Mouse (Mus musculus) activated CD4-positive, CD25-positive, alpha-beta regulatory T cell, adult 4 months (primary cell): ENCODE measurements around the gene Pard3. TPM values are rescaled to one million over a fixed set of nuclear protein-coding genes. Genes with fewer than 3 reads are reported as not detected.

Experiments
- ATAC-seq: one replicate; pipeline ENCODE4 v1.8.0; 2017
- polyA plus RNA-seq, 2 experiments: library from polyadenylated mRNA; unstranded; fragments of 100-300 nt; shearing (Covaris generic); gene quantifications; one replicate each; pipeline ENCODE4 v1.2.1; 2017

Pard3 gene
- polyA plus RNA-seq, 2 experiments from 2014 or later, result 0.13 to 0.61 TPM

DNA sequence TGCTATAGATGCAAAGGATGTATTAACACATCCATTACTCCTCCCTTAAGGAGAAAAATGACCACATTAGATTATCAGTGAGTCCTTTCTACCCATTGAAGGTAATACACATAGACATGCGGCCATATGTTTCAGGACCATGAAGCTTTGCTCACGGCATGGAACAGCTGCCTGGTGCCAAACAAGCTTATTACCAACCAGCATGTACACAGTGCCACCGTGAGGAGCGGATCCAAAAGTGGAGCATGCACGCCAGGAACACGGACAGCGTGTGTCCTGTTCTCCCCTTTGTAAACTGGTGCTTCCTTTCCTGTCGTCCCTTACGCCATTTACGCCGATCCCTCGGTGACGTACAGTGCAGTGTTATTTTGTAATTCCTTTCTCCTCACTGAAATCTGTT lies 232.2 kb downstream of the Pard3 start:
- ATAC-seq, result no peak

DNA sequence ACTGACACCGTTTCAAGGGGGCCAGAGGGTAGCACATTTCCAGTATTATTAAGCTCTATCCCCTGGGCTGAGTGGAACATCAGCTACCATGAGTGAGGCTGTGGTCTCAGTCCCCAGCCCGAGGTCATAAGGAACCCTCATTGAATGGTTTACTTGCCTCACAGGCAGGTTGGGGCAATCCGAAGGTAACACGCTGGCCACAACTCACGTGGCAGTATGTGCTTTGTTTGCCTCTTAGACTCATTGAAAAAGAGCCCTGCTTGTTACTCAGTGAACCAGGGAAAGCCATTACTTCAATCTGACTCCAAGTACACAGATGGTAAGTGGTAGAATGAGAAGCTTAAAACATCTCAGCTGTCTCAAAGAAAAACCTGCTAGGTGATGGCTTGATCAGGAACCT lies 236.8 kb downstream of the Pard3 start:
- no peak for ATAC-seq

DNA sequence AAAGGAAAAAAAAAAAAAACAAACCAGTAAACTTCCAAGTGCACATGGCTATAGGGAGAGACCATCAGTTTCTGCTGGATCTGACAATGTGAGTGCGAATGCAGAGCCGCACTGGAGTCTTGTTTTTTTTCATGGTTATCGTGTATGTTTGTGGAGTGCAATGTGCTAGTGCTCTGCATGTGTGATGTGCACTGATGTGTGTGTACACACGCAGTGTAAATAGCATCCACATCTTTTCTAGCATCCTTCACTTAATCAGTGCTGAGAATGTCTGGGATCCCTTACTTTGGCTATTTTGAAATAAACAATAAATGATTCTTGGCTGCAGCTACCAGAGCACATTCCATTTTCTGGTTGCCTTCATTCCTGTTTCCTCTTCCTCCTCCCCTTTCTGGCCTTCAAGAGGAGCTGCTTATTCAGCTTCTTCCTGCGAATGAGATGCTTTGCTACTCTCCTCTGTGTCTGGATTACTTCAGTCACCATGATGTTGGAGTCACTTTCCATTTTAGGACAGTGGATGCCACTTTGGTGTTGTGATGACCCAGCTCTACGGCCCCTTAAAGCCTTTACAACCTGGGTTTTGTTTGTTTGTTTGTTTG lies 239.3 kb downstream of the Pard3 start:
- ATAC-seq, result no peak

DNA sequence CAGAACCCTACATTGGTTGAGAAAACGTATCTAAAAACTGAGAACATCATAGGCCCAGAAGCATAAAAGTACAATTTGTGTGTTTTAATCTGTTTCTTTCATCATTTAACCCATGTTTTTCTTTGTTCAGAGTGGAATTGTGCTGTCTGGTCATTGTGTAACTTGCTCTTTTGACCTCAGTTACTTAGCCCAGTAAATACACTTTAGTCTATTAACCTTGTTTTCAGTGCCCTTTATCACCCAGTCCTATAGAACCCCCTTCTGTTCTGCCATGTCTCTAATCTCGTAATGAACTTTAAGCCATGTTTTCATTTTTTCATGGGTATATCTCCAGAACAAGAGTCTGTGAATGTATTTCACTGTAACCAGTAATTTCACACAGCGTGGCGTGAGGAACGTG lies 243.3 kb downstream of the Pard3 start:
- no peak for ATAC-seq

DNA sequence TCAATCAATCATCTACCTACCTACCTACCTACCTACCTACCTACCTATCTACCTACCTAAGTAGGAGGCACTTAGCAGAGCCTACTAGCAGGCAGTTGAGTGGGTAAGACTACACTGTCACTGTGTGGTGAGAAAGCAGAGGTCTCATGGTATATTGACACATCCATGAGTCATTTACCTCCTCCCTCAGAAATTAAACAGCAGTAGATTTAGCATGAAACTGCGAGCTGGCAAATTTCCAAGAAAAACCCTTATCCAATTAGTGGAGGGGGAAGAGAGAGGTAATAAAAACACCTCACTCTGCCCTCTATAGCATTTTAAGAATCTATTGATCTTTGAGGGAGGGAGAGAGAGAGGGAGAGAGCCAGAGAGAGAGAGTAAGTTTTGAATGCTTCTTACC lies 245.7 kb downstream of the Pard3 start:
- ATAC-seq, result no peak

DNA sequence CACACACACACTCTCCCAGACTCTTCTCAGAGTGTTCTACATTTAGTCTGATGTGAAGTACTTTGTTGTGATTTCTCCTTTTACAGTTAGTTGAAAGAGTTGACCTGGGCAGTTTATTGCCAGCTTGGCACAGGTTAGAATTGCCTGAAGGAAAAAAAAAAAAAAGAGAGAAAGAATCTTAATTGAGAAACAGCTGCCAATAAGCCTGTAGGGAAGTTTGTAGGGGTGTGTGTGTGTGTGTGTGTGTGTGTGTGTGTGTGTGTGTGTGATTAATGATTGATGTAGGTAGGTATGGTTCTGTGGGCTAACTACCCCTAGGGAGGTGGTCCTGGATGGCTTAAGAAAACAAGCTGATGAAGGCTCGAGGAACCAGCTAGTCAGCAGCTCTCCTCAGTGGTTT lies 252.1 kb downstream of the Pard3 start:
- no peak for ATAC-seq

DNA sequence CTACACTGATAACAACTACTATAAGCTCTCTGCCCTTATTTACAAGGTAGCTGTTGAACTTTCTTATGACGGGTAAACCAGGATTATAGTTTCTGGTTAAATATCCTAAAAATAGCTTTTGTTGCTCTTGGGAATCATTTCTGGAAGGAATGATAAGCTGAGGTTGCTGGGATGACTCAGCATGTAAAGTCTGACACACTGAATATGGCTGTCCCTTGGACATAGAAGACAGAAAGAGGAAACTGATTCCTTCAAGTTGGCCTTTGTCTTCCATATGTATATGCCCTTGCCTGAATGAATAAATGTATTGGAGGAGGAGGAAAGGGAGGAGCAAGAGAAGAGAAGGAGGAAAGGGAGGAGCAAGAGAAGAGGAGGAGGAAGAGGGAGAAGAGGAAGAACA lies 254.2 kb downstream of the Pard3 start:
- ATAC-seq, result no peak

DNA sequence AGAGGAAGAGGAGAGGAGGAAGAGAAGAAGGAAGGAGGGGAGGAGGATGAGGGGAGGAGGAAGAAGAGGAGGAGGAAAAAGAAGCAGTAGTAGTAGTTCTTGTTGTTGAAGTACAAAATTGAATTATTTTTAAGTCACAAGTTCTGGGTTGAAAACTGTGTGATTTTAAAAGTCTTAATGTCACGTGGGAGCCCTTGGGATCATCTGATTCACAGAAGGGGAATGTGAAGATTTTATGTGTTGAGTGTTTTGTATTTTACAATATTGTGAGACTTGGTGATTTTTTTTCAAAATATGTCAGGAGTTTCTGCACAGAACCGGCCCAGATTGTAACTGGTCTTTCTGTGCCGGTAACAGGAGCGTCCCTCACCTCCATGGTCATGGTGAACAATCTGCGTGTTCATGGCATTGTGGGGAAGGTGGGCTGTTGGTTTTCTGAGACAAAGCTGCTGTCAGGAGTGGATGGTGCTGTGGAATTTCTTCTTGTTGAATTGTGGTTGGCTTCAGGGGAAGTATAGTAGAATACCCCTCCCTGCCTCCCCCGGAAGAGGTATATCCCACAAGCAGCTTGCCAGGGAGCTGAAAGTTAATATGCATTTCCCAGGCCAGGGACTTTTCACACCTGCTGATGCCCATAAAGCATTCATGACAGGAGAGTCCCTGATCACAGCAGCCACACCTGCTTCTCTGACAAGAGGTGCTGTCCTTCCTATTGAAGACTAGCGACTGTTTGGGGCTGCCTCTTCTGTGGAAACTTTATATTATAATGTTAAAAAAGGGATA lies 254.9 kb downstream of the Pard3 start:
- ATAC-seq, result peak; percentile 23

DNA sequence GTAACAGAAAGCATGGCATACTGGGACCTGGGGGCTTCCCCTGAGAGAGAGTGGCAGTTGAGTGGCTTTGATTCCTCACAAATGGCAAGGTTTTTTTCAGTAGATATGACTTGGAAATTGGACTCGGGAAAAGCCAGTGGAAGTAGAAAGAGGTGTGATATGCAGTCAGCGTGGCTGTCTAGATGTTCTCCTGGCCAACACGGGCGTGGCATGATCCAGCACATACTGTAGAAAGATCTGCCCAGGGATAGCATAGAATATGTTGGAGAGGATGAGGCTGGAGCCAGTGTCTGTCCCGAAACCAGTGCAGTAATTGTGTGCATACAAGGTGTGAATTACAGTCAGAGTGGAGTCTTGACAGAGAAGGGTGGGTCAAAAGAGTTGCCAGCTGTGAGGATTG lies 257.2 kb downstream of the Pard3 start:
- no peak for ATAC-seq

DNA sequence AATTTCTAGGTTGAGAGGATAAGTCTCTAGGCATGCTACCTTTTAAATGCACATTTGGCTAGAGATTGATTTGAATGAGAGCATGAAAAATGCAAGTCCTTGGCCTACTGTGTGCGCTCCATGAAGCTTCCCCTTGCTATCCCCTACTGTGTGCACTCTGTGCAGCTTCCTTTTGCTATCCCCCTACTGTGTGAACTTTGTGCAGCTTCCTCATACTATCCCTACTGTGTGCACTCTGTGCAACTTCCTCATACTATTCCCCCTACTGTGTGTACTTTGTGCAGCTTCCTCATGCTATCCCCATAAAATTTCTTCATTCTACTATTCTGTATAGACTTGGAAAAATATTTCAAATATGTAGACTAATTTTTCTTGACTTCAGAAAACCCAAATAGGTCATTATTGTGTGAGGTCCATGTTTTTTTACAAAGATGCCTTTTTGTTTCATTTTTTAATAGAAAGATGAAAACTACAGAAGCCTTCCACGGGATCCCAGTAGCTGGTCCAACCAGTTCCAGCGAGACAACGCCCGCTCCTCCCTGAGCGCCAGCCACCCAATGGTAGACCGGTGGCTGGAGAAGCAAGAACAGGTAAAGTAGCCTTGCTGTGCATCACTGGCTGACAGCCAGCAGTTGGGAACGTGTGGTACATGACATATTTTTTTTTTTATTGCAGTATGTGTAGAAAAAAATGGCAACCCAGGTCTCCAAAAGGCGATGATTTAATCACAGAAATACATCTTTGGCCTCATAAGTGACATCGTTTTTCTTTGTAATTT lies 260.1 kb downstream of the Pard3 start:
- no peak for ATAC-seq

DNA sequence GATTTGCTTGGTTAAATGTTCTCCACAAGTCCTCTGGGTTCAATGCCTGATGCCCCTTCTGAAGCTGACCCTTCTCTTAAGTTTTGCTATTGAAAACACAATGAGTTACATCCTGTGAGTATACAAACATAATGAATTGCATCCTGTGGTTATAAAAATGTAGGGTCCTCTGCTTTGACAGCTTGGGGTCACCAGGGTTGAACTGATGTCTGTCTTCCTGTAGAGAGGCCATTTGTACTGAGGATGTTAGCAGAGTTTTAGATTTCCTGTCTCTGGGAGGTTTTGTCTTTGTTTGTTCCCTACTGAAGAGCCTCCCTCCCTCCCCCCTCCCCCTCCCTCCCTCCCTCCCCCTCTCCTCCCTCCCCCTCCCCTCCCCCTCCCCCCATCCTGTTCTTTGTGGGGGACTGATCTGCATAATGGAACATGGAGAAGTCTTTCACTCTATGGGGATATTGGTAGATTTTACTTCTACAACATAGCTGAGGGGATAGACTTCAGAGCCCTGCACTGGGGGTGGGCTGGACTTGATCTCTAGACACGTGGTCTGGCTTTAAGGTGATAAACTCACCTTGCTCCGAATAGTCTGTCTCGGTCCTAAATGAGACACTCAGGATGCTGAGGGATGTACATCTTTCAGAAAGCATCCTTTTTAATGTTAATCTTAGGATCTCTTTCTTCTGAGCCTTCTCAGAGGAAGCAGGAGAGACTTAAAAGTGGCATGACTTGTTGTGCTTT lies 261.3 kb downstream of the Pard3 start:
- no peak for ATAC-seq

DNA sequence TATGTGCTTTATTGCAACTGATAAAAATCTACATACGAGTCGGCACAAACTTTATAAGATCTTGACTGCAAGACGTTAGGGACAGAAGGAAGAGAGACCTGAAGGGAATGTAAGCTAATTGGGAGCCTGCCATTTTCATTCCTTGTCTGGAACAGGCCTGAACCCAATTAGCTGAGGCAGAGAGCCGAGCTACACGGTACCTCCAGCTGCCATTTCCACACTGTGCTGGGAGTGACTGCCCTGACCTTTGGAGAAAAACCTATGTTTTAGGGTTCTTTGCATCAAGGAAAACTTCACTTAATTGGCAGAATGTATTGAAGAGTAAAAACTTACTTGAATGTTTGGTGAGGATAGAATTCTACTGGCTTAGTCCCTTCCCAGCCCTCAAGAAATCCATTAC lies 262.1 kb downstream of the Pard3 start:
- ATAC-seq, result no peak

DNA sequence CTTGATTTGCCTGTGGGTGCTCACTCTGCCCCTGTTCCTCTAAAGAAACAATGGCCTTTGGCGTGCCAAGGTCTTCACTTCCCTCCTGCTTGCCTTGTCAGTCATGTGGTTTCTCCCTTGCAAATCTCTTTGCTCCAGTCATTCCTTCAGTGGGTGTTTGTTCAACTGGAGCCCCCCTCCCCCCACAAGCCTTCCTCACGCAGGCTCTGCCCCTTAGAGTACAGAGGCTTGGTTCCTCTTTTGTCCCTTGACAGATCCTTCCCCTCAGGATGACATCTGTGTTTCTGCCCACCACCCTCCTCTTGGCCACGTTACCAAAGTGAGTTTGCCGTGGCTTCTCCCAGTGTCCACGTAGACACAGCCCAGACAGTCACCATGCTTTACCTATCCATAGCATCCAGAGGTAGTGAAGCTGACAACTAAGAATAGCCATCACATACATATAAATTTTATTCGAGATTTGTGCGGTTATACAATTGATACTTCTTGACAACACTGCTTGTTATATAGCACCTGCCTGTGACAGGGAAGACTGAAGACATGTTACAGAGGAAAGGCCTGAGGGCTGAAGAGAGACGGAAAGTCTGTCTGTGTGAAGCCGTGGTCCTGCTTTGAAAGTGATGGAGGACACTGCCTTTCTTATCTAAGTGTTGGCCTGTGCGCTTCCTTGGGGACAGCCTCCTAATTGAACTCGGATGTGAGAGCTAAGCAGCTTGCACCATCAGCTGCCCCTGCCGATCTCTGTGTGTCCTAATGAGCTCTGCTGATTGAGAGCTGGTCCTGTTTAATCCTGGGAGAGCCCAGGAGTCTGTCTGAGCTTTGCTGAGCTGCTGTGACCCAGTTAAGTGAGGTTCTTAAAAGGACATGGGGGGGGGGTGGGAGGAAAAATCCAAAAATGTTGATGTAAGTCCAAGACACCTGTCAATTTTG lies 266.8 kb downstream of the Pard3 start:
- no peak for ATAC-seq

DNA sequence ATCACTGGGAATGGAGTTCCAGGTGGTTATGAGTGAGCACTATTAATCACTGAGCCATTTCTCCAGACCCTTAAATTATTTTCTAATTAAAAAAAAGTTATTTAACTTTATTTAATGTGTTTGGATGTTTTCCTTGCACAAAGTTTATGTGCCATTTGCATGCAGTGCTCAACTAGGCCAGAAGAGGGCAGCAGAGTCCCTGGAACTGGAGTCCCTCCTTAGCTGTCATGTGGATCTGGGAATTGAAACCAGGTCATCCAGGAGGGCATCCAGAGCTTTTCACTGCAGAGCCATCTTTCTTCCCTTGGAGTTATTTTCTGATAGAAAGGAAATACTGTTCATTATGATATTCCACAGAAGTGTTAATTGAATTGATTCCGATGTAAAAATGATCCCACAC lies 268.1 kb downstream of the Pard3 start:
- ATAC-seq, result no peak

DNA sequence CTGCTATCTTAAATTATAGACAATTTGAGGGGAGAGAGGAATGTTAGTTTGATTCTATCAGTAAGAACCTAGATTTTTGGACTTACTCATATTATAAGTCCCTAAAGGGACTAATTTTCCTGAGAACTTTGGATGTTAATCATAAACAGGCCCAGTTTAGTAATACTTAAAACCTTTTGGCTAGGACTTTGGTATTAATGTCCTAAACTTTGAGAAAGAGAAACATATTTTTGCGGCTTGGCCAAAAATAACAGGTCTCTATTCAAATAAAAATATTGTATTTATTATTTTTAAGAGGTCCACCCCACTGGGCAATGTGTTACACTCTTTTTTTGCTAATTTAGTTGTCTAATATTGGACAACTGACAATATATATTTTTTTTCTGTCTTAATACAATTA lies 271.5 kb downstream of the Pard3 start:
- ATAC-seq, result no peak

DNA sequence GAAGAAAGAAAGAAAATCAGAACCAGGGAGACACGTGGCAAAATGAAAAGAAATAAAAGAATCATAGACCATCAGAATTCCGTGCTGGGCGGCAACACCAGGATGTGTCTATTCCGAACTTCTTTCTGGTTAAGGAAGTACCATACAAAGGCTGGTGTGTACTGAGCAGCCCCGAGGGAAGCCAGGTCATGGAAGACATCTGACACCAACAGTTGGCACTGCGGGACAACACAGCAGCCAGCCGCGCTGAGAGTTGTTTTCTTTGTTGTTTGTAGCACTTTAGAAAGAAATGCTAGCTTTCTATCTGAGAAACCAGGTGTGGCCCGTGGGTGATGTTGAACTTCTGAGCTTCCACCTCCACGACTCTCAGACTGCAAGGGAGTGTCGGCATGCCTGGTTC lies 274.5 kb downstream of the Pard3 start:
- no peak for ATAC-seq

DNA sequence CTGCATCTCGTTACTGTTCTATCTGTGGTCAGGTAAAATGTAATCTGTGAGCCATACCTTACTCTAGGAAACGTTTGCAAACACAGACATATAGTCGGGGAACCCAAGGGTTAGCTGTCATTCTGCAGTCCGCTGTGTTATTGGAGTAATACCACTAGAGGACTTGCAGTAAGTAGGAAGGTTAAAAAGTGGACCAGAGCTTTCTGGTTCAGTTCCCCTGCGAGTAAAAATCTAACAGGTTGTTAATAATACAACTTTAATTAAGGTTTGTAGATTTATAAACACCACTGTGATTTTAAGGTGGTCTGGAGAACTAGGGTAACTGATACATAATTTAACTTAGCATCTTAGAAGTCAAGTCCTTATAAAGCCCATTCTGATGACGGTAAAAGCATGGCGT lies 277.4 kb downstream of the Pard3 start:
- ATAC-seq, result no peak

DNA sequence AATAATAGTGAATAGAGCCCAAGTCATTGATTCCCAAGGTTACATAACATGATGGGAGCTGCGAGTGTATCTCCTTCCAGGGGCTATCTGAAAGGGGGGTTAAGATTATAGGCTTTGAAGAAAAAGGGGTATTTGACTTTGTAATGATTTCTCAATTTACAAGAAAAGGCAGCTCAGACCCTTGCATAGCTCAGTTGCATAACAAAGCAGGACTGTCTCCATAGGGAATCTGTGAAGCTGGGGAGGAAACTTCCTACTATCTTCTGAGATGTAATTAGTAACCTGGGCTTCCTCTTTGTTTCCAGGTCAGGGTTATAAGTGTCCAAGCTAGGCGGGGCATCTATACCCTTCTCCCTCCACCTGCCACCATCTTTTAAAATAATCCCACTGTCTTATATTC lies 279.4 kb downstream of the Pard3 start:
- ATAC-seq, result no peak

DNA sequence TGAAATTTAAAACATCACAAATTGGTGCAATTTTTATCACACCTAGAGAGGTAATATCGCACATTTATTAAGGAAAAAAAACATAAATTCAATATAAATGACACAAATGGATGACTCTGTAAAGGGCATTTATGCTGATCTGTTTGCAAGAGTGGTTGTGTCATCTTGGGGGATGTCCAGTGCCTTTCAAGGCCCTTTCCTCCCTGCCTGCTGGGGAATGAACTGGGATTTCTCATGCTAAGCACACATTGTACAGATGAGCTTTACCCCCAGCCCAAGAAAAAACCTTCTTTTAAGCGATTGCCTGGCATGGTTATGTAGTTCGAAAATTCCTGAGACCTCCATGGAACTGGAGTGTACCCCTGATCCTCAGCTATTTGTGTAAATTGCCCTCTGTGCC lies 280.7 kb downstream of the Pard3 start:
- no peak for ATAC-seq

DNA sequence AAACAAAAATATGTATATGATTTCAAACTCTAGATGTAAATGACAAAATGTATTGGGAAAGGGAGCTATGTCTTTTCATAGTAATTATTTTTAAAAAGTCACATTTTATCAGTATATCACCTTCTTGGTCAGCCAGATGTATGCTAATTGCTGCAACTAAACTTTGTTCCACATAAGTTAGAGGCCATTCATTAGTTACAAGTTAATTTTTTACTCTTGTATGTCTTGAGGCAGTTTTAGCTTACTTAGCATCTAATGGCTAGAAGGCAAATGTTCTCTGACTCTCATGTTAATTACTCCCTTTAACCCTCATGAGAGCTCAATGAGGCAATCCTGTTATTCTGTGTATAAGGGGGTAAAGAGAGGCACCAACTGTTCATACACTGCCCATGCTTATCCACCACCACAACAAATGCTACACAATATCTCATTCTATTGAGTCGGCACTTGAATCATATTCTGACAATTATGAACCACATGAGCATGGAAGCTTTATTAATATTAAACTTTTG lies 282.3 kb downstream of the Pard3 start:
- ATAC-seq, result no peak

DNA sequence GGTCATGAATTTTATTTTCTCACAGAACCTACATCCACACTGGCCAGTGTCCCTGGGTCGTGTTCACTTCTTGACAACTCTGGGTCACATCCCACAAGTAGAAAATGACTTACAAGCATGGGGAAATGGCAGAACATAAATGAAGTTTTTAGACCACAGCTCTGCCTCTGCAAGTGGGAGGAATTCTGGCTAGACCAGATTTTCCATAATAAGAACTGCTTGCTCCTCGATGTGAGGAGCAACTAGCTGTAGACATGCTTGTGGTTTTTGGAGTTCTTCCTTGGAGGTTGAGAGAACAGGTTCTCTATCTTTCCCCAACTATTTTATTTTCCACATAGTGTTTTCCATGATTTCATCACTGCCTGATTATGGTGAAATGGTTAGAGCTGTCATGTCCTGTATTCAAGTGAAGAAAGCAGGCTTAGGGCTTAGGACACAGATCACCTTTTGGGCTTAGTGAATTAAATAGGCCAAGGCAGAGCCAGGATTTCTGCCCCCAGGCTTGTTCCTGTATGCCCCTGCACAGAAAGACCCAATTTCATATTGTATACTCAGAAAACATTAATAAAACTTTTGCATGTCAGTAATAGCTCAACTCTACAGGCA lies 284.3 kb downstream of the Pard3 start:
- ATAC-seq, result no peak
